In the genomic region with DNA sequence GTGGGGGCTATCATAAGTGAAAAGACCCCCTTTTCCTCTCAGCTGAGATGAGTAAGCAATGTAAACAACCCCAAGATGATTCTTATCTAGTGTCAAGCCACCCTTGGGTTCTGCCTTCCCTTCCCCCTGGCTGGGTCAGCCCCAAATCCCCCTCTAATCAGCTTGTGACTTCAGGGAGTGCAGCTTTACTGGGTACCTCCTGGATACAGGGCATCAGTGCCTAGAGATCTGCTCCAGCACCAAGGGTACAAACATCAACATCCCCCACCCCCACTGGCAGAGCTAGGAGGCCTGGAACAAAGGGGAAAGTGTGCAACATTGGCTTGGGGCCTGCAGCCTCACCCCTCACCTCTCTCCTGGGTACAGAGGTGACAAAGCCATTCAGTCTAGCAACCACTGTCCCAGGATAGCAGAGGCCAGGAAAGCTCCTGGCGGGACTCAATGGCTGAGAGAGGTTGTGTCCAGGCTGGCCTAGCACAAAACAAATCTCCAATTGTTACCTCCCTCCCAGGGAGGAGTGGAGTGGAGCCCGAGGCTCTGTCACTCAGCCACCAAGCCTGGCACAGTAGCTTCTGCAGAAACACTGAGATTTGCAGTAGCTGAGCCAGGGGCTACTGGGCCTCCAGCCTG, we compare ENCODE assay signal across 9 mouse cellular contexts. TPM values are rescaled to one million over a fixed set of nuclear protein-coding genes. Genes with fewer than 3 reads are reported as not detected.
DNase-seq lines count a peak whose midpoint lies in the region; ATAC-seq and TF ChIP-seq lines count a peak whose summit lies in the region.
"Had no signal": no experiment of that assay in that cellular context is flagged by ENCODE, and none has a peak within 500 bp of the region (broad histone marks: within the 10 kb centered on the region; RNA-seq: fewer than 3 reads in every experiment).

No protein-coding gene starts in this region.

- ATAC-seq in frontal cortex, adult (ENCODE audit: low TSS enrichment), result 0 out of 2 replicates have a peak, but pooled peaks have one; percentile 13
- ATAC-seq in stomach, embryonic 14.5 days (ENCODE audit: insufficient number of reproducible peaks, insufficient read depth, low FRiP score, low read depth), result no peak
- no peak for ATAC-seq in stomach, postnatal 0 days (ENCODE audit: low FRiP score, low TSS enrichment)
- no peak for ATAC-seq in limb, embryonic 13.5 days (ENCODE audit: low FRiP score, low read depth)
- ATAC-seq in megakaryocyte progenitor cell, adult 5-6 weeks (replicated peaks; ENCODE audit: poor library complexity), result no peak
- ATAC-seq: inflammation-experienced regulatory T-cells, adult 6 months had no signal

- H3K27ac ChIP-seq in stomach, embryonic 14.5 days (ENCODE audit: low read length), result no peak overlapping the region
- H3K27ac ChIP-seq in stomach, postnatal 0 days (replicated peaks), result no peak overlapping the region
- no peak overlapping the region for H3K27ac ChIP-seq in limb, embryonic 13.5 days

- no peak overlapping the region for H3K9ac ChIP-seq in stomach, embryonic 14.5 days (replicated peaks; ENCODE audit: low read depth, low read length)
- no peak overlapping the region for H3K9ac ChIP-seq in stomach, postnatal 0 days (ENCODE audit: low read length)
- H3K9ac ChIP-seq in limb, embryonic 13.5 days, result peak overlapping the region; percentile 45

- H3K4me1 ChIP-seq in stomach, embryonic 14.5 days (ENCODE audit: control insufficient read depth, insufficient read depth, low read length), result peaks cover 29% of the 10 kb centered on the region
- H3K4me1 ChIP-seq in stomach, postnatal 0 days (replicated peaks; ENCODE audit: control insufficient read depth, insufficient read depth), result peaks cover 17% of the 10 kb centered on the region
- H3K4me1 ChIP-seq in limb, embryonic 13.5 days, result peaks cover 75% of the 10 kb centered on the region

- DNase-seq in frontal cortex, postnatal 14 days (ENCODE audit: low spot score in 2 of 2), result no peak
- no peak for DNase-seq in stomach, postnatal 0 days (ENCODE audit: low spot score)
- DNase-seq in ovary, adult 18-20 months (ENCODE audit: low spot score), result no peak
- DNase-seq in kidney, postnatal 4 days, result no peak

- H3K9me3 ChIP-seq in stomach, embryonic 14.5 days (ENCODE audit: control insufficient read depth, low read depth, low read length), result no peaks in the 10 kb centered on the region
- no peaks in the 10 kb centered on the region for H3K9me3 ChIP-seq in stomach, postnatal 0 days (ENCODE audit: control insufficient read depth, low read length)
- no peaks in the 10 kb centered on the region for H3K9me3 ChIP-seq in limb, embryonic 13.5 days

- H3K4me3 ChIP-seq in stomach, embryonic 14.5 days (ENCODE audit: low read depth, low read length), result no peak overlapping the region
- no peak overlapping the region for H3K4me3 ChIP-seq in stomach, postnatal 0 days (ENCODE audit: low read depth, low read length)
- H3K4me3 ChIP-seq in limb, embryonic 13.5 days, result peak overlapping the region; percentile 73; the same call in 1 of the 2 replicates

- no peak for TF ChIP-seq EP300 in stomach, postnatal 0 days (optimal IDR thresholded peaks at IDR 0.05)

- 54% methylated on average over 2 of the region's 2 CpGs for WGBS in stomach, embryonic 14.5 days
- WGBS in stomach, postnatal 0 days, result 52% methylated on average over 2 of the region's 2 CpGs
- 65% methylated on average over 2 of the region's 2 CpGs for WGBS in limb, embryonic 13.5 days

- no peaks in the 10 kb centered on the region for H3K27me3 ChIP-seq in stomach, embryonic 14.5 days (ENCODE audit: control insufficient read depth, insufficient read depth, low read length)
- no peaks in the 10 kb centered on the region for H3K27me3 ChIP-seq in stomach, postnatal 0 days (ENCODE audit: control insufficient read depth, insufficient read depth, low read length)
- no peaks in the 10 kb centered on the region for H3K27me3 ChIP-seq in limb, embryonic 13.5 days

- 0 out of 2 replicates have a peak overlapping the region, but pooled peaks have one; percentile 77 for H3K4me2 ChIP-seq in stomach, embryonic 14.5 days (replicated peaks; ENCODE audit: low read depth, low read length)
- H3K4me2 ChIP-seq in stomach, postnatal 0 days (replicated peaks; ENCODE audit: low read depth), result no peak overlapping the region
- peak overlapping the region; percentile 77 for H3K4me2 ChIP-seq in limb, embryonic 13.5 days (replicated peaks)

- H3K36me3 ChIP-seq in stomach, embryonic 14.5 days (ENCODE audit: control insufficient read depth, insufficient read depth, low read length), result peaks cover 4% of the 10 kb centered on the region; the same call in 1 of the 2 replicates
- H3K36me3 ChIP-seq in stomach, postnatal 0 days (ENCODE audit: control insufficient read depth, insufficient read depth, low read length), result no peaks in the 10 kb centered on the region; the same call in 1 of the 2 replicates
- peaks cover 33% of the 10 kb centered on the region for H3K36me3 ChIP-seq in limb, embryonic 13.5 days

- no peak for TF ChIP-seq CTCF in stomach, postnatal 0 days (IDR thresholded peaks at IDR 0.05; ENCODE audit: low read depth)

RNA-seq across cellular contexts. Expression of a gene that starts 3.9 kb away (rescaled TPM):
- polyA plus RNA-seq in stomach, embryonic 14.5 days (2014; fragmentation: Nextera tagmentation; extraction: Ambion mirVana), result 120 and 139 TPM in 2 replicates
- 36.9 and 39.8 TPM in 2 replicates for polyA plus RNA-seq in stomach, postnatal 0 days (2015; fragmentation: Nextera tagmentation; extraction: Ambion mirVana)
- 101 and 112 TPM in 2 replicates for polyA plus RNA-seq in limb, embryonic 13.5 days (2015; fragmentation: Nextera tagmentation; extraction: Ambion mirVana)
- 7.7 and 11.5 TPM in 2 replicates for total RNA-seq in megakaryocyte progenitor cell, adult 5-6 weeks (2015)
- 7.4 and 8.6 TPM in 2 replicates for total RNA-seq in megakaryocyte progenitor cell, adult 5-6 weeks (2017)
